Mouse (Mus musculus) MEL (cell line): ENCODE results near the gene Snap47. TPM values are rescaled to one million over a fixed set of nuclear protein-coding genes. Genes with fewer than 3 reads are reported as not detected.

Experiments used
- DNase-seq: peaks from one replicate; pipeline ENCODE4 v3.0.0; 2011; ENCODE audit warnings: low read depth, low spot score
- H3K27ac ChIP-seq: 2 replicates; pipeline ENCODE4 v1.5.1; 2012; ENCODE audit warnings: low read depth, mild to moderate bottlenecking, control low read depth, low read length, moderate library complexity; ENCODE audit not compliant: control insufficient read depth
- H3K27me3 ChIP-seq, 2 experiments: fragments of 150-350 bp in 1 of 2; sonication (generic) in 1 of 2; 2 replicates each; pipeline ENCODE4 v1.6.1; 2012; ENCODE audit warnings: low read length in 2 of 2, mild to moderate bottlenecking in 2 of 2, improper control_type of control experiment in 1 of 2, moderate library complexity in 1 of 2; ENCODE audit not compliant: insufficient read depth in 2 of 2, control insufficient read depth in 1 of 2
- H3K36me3 ChIP-seq, 2 experiments: 2 replicates each; pipeline ENCODE4 v1.6.1; 2012 to 2014; ENCODE audit warnings: low read length in 2 of 2, improper control_type of control experiment in 1 of 2, inconsistent platforms in 1 of 2, mild to moderate bottlenecking in 1 of 2; ENCODE audit not compliant: insufficient read depth in 2 of 2, control insufficient read depth in 1 of 2
- H3K4me1 ChIP-seq, 2 experiments: fragments of 150-350 bp in 1 of 2; sonication (generic) in 1 of 2; 2 replicates each; pipeline ENCODE4 v1.6.1; 2012; ENCODE audit warnings: low read length in 2 of 2, improper control_type of control experiment in 1 of 2, mild to moderate bottlenecking in 1 of 2; ENCODE audit not compliant: insufficient read depth in 2 of 2, control insufficient read depth in 1 of 2
- H3K4me3 ChIP-seq, 2 experiments: fragments of 150-350 bp in 1 of 2; sonication (generic) in 1 of 2; 2 replicates each; pipeline ENCODE4 v1.5.1; 2012; ENCODE audit warnings: low read depth in 2 of 2, low read length in 2 of 2, mild to moderate bottlenecking in 2 of 2, moderate library complexity in 2 of 2, control low read depth in 1 of 2, improper control_type of control experiment in 1 of 2; ENCODE audit not compliant: control insufficient read depth in 1 of 2, insufficient read depth in 1 of 2
- H3K79me2 ChIP-seq: 2 replicates; pipeline ENCODE4 v1.6.1; 2012; ENCODE audit warnings: mild to moderate bottlenecking, low read length, moderate library complexity; ENCODE audit not compliant: control insufficient read depth, poor library complexity, insufficient read depth
- H3K9ac ChIP-seq: 2 replicates; pipeline ENCODE4 v1.6.1; 2012; ENCODE audit warnings: low read depth, mild to moderate bottlenecking, control low read depth, low read length, moderate library complexity; ENCODE audit not compliant: control insufficient read depth, poor library complexity, severe bottlenecking
- H3K9me3 ChIP-seq: fragments of 150-350 bp; sonication (generic); replicated peaks from 2 replicates; pipeline ENCODE4 v1.6.1; 2012; ENCODE audit warnings: mild to moderate bottlenecking, low read length, improper control_type of control experiment, moderate library complexity; ENCODE audit not compliant: insufficient read depth
- BHLHE40 ChIP-seq: IDR thresholded peaks from 2 replicates; pipeline ENCODE4 v1.6.1; 2012; ENCODE audit warnings: low read depth, mild to moderate bottlenecking, inconsistent platforms, low read length, improper control_type of control experiment, borderline replicate concordance
- CHD1 ChIP-seq: IDR thresholded peaks from 2 replicates; pipeline ENCODE4 v1.6.1; 2012; ENCODE audit warnings: low read depth, mild to moderate bottlenecking, inconsistent platforms, low read length, improper control_type of control experiment
- CHD2 ChIP-seq: IDR thresholded peaks from 2 replicates; pipeline ENCODE4 v1.6.1; 2011; ENCODE audit warnings: low read length, improper control_type of control experiment
- CTCF ChIP-seq, 3 experiments: IDR thresholded peaks in 2 of 3; conservative IDR thresholded peaks in 1 of 3; 2 replicates each; pipeline ENCODE4 v1.5.1; 2011 to 2012; ENCODE audit warnings: low read length in 3 of 3, low read depth in 2 of 3, mild to moderate bottlenecking in 2 of 3, improper control_type of control experiment in 1 of 3, inconsistent platforms in 1 of 3, mixed read lengths in 1 of 3, moderate library complexity in 1 of 3; ENCODE audit not compliant: control insufficient read depth in 1 of 3, insufficient read depth in 1 of 3, poor library complexity in 1 of 3, severe bottlenecking in 1 of 3
- E2F4 ChIP-seq: IDR thresholded peaks from 2 replicates; pipeline ENCODE4 v1.6.1; 2011; ENCODE audit warnings: low read depth, low read length, improper control_type of control experiment, borderline replicate concordance
- ELF1 ChIP-seq: IDR thresholded peaks from 2 replicates; pipeline ENCODE4 v1.6.1; 2014; ENCODE audit warnings: low read depth, mild to moderate bottlenecking, inconsistent platforms, low read length, improper control_type of control experiment, moderate library complexity
- EP300 ChIP-seq, 2 experiments: IDR thresholded peaks; 2 replicates each; pipeline ENCODE4 v1.6.1; 2011; ENCODE audit warnings: improper control_type of control experiment in 2 of 2, low read length in 2 of 2, low read depth in 1 of 2, mild to moderate bottlenecking in 1 of 2
- ETS1 ChIP-seq: IDR thresholded peaks from 2 replicates; pipeline ENCODE4 v1.6.1; 2012; ENCODE audit warnings: low read depth, mild to moderate bottlenecking, inconsistent platforms, low read length, improper control_type of control experiment, moderate library complexity
- GABPA ChIP-seq: IDR thresholded peaks from 2 replicates; pipeline ENCODE4 v1.6.1; 2012; ENCODE audit warnings: low read depth, mild to moderate bottlenecking, inconsistent platforms, low read length, improper control_type of control experiment, moderate library complexity
- MAX ChIP-seq: IDR thresholded peaks from 2 replicates; pipeline ENCODE4 v1.6.1; 2011; ENCODE audit warnings: low read length, improper control_type of control experiment
- MAZ ChIP-seq: IDR thresholded peaks from 2 replicates; pipeline ENCODE4 v1.6.1; 2012; ENCODE audit warnings: low read depth, mild to moderate bottlenecking, inconsistent platforms, low read length, improper control_type of control experiment
- MXI1 ChIP-seq: IDR thresholded peaks from 2 replicates; pipeline ENCODE4 v1.6.1; 2011; ENCODE audit warnings: mild to moderate bottlenecking, low read depth, low read length, improper control_type of control experiment
- POLR2AphosphoS5 ChIP-seq: IDR thresholded peaks from 2 replicates; pipeline ENCODE4 v1.6.1; 2012; ENCODE audit warnings: low read depth, borderline replicate concordance, mild to moderate bottlenecking, inconsistent platforms, low read length, moderate library complexity, mixed read lengths
- RCOR1 ChIP-seq: IDR thresholded peaks from 2 replicates; pipeline ENCODE4 v1.6.1; 2012; ENCODE audit warnings: low read depth, mild to moderate bottlenecking, inconsistent platforms, low read length, improper control_type of control experiment
- TBP ChIP-seq: IDR thresholded peaks from 2 replicates; pipeline ENCODE4 v1.8.0; 2011; ENCODE audit warnings: low read depth, low read length, improper control_type of control experiment
- TCF12 ChIP-seq: IDR thresholded peaks from 2 replicates; pipeline ENCODE4 v1.6.1; 2014; ENCODE audit warnings: low read depth, mild to moderate bottlenecking, inconsistent platforms, low read length, improper control_type of control experiment, moderate library complexity
- UBTF ChIP-seq: IDR thresholded peaks from 2 replicates; pipeline ENCODE4 v1.6.1; 2012; ENCODE audit warnings: low read depth, mild to moderate bottlenecking, inconsistent platforms, low read length, improper control_type of control experiment, moderate library complexity, borderline replicate concordance; ENCODE audit not compliant: insufficient read depth
- USF2 ChIP-seq, 2 experiments: IDR thresholded peaks; 2 replicates each; pipeline ENCODE4 v1.6.1; 2011 to 2012; ENCODE audit warnings: improper control_type of control experiment in 2 of 2, low read length in 2 of 2, borderline replicate concordance in 1 of 2, inconsistent platforms in 1 of 2, low read depth in 1 of 2, mild to moderate bottlenecking in 1 of 2; ENCODE audit not compliant: insufficient read depth in 1 of 2
- ZKSCAN1 ChIP-seq: IDR thresholded peaks from 2 replicates; pipeline ENCODE4 v1.6.1; 2012; ENCODE audit warnings: low read depth, mild to moderate bottlenecking, inconsistent platforms, low read length, improper control_type of control experiment, moderate library complexity
- ZMIZ1 ChIP-seq: IDR thresholded peaks from 2 replicates; pipeline ENCODE4 v1.6.1; 2012; ENCODE audit warnings: low read depth, mild to moderate bottlenecking, inconsistent platforms, low read length, improper control_type of control experiment, moderate library complexity
- ZNF384 ChIP-seq: IDR thresholded peaks from 2 replicates; pipeline ENCODE4 v1.6.1; 2012; ENCODE audit warnings: low read depth, mild to moderate bottlenecking, inconsistent platforms, low read length, improper control_type of control experiment
- polyA plus RNA-seq, 2 experiments: library from polyadenylated mRNA; stranded (reverse) in 1 of 2; unstranded in 1 of 2; fragments of >175 nt in 1 of 2; fragments of >200 nt in 1 of 2; gene quantifications; 2 replicates each; pipeline versions ENCODE4 v1.2.1 to v1.2.4; 2012; ENCODE audit warnings: low replicate concordance in 2 of 2, low read depth in 1 of 2; ENCODE audit not compliant: insufficient read length in 2 of 2, insufficient read depth in 1 of 2, missing spikeins in 1 of 2
- total RNA-seq: library from RNA; depleted of rRNA; stranded (reverse); fragments of 300-350 nt; gene quantifications from 2 replicates; pipeline ENCODE4 v1.2.3, GENCODE M21; 2012

Gene Snap47
- total and polyA plus RNA-seq, 3 experiments: 51.0 to 57.9 TPM; not detected in 1

DNA sequence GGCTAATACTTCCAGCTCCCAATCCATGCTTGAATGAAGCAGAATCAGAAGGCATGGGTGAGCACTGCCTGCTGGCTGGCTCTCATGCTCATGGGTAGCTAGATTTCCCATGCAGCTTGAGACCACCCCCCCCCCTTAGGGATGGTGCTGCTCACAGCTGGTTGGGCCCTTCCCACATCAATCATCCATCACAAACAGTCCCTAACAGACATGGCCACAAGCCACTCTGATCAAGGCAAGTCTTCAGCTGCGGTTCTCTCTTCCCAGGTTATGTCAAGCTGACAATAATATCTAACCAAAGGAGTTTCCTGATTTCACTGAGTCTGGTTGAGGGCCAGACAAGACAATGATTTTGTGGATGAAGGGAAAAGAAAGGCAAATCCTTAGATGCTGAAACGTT, 50.1 kb downstream of the Snap47 start:
- Histone ChIP-seq H3K4me3 (no peak overlapping the region), H3K36me3 (peaks cover 0 to 9% of the 10 kb centered on the region in 2 experiments; a peak in 2 of 4 replicates), H3K9ac (no peak overlapping the region), H3K27ac (no peak overlapping the region), H3K27me3 (no peaks in the 10 kb centered on the region), H3K9me3 (no peaks in the 10 kb centered on the region), H3K4me1 (peaks cover 11 to 26% of the 10 kb centered on the region in 2 experiments; a peak in 3 of 4 replicates), H3K79me2 (peaks cover 2% of the 10 kb centered on the region; the same call in 1 of the 2 replicates)
- TF ChIP-seq CTCF (IDR thresholded peaks at IDR 0.05 in 2 of 3, conservative IDR thresholded peaks at IDR 0.05 in 1 of 3; ENCODE audit: control insufficient read depth in 1 of 3, insufficient read depth in 1 of 3, low read depth in 2 of 3, low read length in 3 of 3, poor library complexity in 1 of 3, severe bottlenecking in 1 of 3) (no peak), MXI1 (no peak), TBP (no peak), ETS1 (no peak), POLR2AphosphoS5 (no peak), ZKSCAN1 (no peak), MAZ (no peak)
- no peak for DNase-seq

- no peak overlapping the region for H3K27ac ChIP-seq
- H3K9me3 ChIP-seq: no peaks in the 10 kb centered on the region
- H3K27me3 ChIP-seq: no peaks in the 10 kb centered on the region
- H3K4me3 ChIP-seq: no peak overlapping the region
- H3K9ac ChIP-seq: no peak overlapping the region
- DNase-seq: no peak
- peaks cover 2% of the 10 kb centered on the region; the same call in 1 of the 2 replicates for H3K79me2 ChIP-seq
- TF ChIP-seq MXI1: no peak
- TF ChIP-seq USF2 (IDR thresholded peaks at IDR 0.05; ENCODE audit: borderline replicate concordance in 1 of 2, insufficient read depth in 1 of 2, low read depth in 1 of 2, low read length in 2 of 2): no peak
- TF ChIP-seq MAX: no peak
- TF ChIP-seq EP300 (IDR thresholded peaks at IDR 0.05; ENCODE audit: low read depth in 1 of 2, low read length in 2 of 2): no peak
- no peak for TF ChIP-seq ELF1
- no peak for TF ChIP-seq ZMIZ1
- TF ChIP-seq GABPA: no peak
- no peak for TF ChIP-seq ZKSCAN1
- no peak for TF ChIP-seq BHLHE40
- TF ChIP-seq POLR2AphosphoS5: no peak
- no peak for TF ChIP-seq UBTF
- TF ChIP-seq CHD2: no peak
- no peak for TF ChIP-seq CHD1
- no peak for TF ChIP-seq E2F4
- TF ChIP-seq MAZ: no peak
- TF ChIP-seq ZNF384: no peak
- no peak for TF ChIP-seq RCOR1
- TF ChIP-seq TCF12: no peak
- H3K36me3 ChIP-seq: peaks cover 0 to 9% of the 10 kb centered on the region in 2 experiments; a peak in 2 of 4 replicates
- peaks cover 11 to 26% of the 10 kb centered on the region in 2 experiments; a peak in 3 of 4 replicates for H3K4me1 ChIP-seq
Measured at GRCm38 (mm10) chr11:59399830-59400229, 51.2 kb downstream of the Snap47 start.
